Mouse (Mus musculus) embryonic facial prominence, embryonic 11.5 days (tissue): ENCODE results near the gene Oog2. TPM values are rescaled to one million over a fixed set of nuclear protein-coding genes. Genes with fewer than 3 reads are reported as not detected.
"Not testable (repeated sequence)": the region's sequence is repeated elsewhere in the genome, so short reads cannot be mapped to it uniquely, and the experiment has no call there.

Experiments used
- ATAC-seq: fragments of 200-750 bp; cut with Nextera tagmentation; replicated peaks from 2 replicates; pipeline ENCODE4 v1.8.0; 2017; ENCODE audit warnings: low read depth; ENCODE audit not compliant: insufficient number of reproducible peaks, low FRiP score, low TSS enrichment
- DNase-seq: peaks from one replicate; pipeline ENCODE4 v3.0.0-alpha.2; 2015; ENCODE audit warnings: low spot score
- H3K27ac ChIP-seq: fragments of 300-500 bp; sonication (generic); replicated peaks from 2 replicates; pipeline ENCODE4 v1.5.1; 2014; ENCODE audit warnings: mild to moderate bottlenecking, low read depth, low read length, control low read depth
- H3K27me3 ChIP-seq: fragments of 300-500 bp; sonication (generic); 2 replicates; pipeline ENCODE4 v1.6.1; 2014; ENCODE audit warnings: mild to moderate bottlenecking, low read length, moderate library complexity, mixed read lengths; ENCODE audit not compliant: control insufficient read depth, insufficient read depth
- H3K36me3 ChIP-seq: fragments of 300-500 bp; sonication (generic); replicated peaks from 2 replicates; pipeline ENCODE4 v1.6.1; 2014; ENCODE audit warnings: low read depth, mild to moderate bottlenecking, low read length, moderate library complexity, mixed read lengths; ENCODE audit not compliant: control insufficient read depth, insufficient read depth
- H3K4me1 ChIP-seq: fragments of 300-500 bp; sonication (generic); 2 replicates; pipeline ENCODE4 v1.6.1; 2014; ENCODE audit warnings: low read length, mixed read lengths; ENCODE audit not compliant: control insufficient read depth, insufficient read depth
- H3K4me2 ChIP-seq: fragments of 300-500 bp; sonication (generic); 2 replicates; pipeline ENCODE4 v1.6.1; 2014; ENCODE audit warnings: low read depth, mild to moderate bottlenecking, control low read depth, low read length, moderate library complexity
- H3K4me3 ChIP-seq: fragments of 300-500 bp; sonication (generic); 2 replicates; pipeline ENCODE4 v1.5.1; 2014; ENCODE audit warnings: low read depth, low read length, control low read depth
- H3K9ac ChIP-seq: fragments of 300-500 bp; sonication (generic); replicated peaks from 2 replicates; pipeline ENCODE4 v1.6.1; 2014; ENCODE audit warnings: mild to moderate bottlenecking, control low read depth, low read length
- H3K9me3 ChIP-seq: fragments of 300-500 bp; sonication (generic); replicated peaks from 2 replicates; pipeline ENCODE4 v1.6.1; 2016; ENCODE audit warnings: mild to moderate bottlenecking, low read length, inconsistent platforms, mixed read lengths; ENCODE audit not compliant: control insufficient read depth
- WGBS: fragments of 180-500 bp; shearing (Covaris S2); extraction: QIAGEN DNeasy Blood & Tissue Kit; methylation state at CpG from one replicate; pipeline ENCODE4 v1.1.7; 2014; 5-methylcytosine and 5-hydroxymethylcytosine counted together
- polyA plus RNA-seq: library from polyadenylated mRNA; unstranded; fragments of >200 nt; fragmentation: Nextera tagmentation; extraction: Ambion mirVana; gene quantifications from 2 replicates; pipeline ENCODE4 v1.2.1, GENCODE M21; 2014

The Oog2 gene
- polyA plus RNA-seq, result not detected in 2 replicates

DNA sequence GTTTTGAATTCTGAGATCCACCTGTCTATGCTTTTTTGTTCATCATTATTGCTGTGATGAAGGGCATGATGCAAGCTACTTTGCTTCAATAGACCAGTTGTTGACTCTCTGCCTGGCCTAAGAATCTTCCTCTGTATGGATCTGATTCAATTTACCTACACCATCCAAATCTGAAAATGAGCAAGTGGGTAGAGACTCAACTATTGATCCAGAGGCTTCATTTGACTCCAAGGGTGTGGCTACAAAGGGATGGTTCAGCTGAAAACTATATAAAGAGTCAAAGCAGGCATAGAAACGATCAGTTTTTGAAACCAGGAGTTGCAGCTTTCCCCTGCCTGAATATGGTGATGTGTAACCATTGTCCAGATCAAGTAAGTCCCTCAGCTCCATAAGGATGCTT lies at the start of gene Oog2:
Oog2 (plus strand) TSS at position 301 of the 400 bp plus-strand sequence.
- Histone ChIP-seq H3K9ac (no peak within 1 kb of the TSS), H3K27me3 (no peaks in the 10 kb centered on the region), H3K4me1 (no peaks in the 10 kb centered on the region), H3K4me2 (no peak within 1 kb of the TSS), H3K9me3 (no peaks in the 10 kb centered on the region), H3K4me3 (no peak within 1 kb of the TSS), H3K36me3 (no peaks in the 10 kb centered on the region), H3K27ac (no peak within 1 kb of the TSS)
- DNase-seq (no peak), ATAC-seq (no peak)
- 44% methylated on average over 1 of the region's 1 CpGs for WGBS

DNA sequence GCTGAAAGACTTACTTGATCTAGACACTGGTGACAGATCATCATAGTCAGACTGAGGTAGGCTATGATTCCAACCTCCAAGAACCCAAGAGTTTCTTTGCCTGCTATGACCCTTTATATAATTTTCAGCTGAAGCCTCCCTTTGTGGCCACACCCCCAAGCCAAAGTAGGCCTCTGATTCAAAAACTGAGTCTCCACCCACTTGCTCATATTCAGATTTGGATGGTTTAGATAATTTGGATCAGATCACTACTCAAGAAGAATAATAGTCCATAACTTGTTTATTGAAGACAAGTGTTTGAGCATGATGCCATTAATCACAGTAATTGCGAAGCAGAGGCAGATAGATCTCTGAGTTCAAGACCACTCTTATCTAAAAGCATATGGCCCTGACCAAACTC lies 28.0 kb upstream of the Oog2 start, which contains the start of gene Oog3:
Oog3 (minus strand) TSS at position 101 of the 400 bp plus-strand sequence.
- Histone ChIP-seq H3K4me2 (no peak within 1 kb of the TSS), H3K4me1 (no peaks in the 10 kb centered on the region), H3K27ac (no peak within 1 kb of the TSS), H3K27me3 (no peaks in the 10 kb centered on the region), H3K4me3 (no peak within 1 kb of the TSS), H3K36me3 (no peaks in the 10 kb centered on the region), H3K9ac (no peak within 1 kb of the TSS), H3K9me3 (no peaks in the 10 kb centered on the region; the same call in none of the 2 replicates)
- DNase-seq (no peak), ATAC-seq (no peak)
- WGBS, result 88% methylated on average over 1 of the region's 1 CpGs

DNA sequence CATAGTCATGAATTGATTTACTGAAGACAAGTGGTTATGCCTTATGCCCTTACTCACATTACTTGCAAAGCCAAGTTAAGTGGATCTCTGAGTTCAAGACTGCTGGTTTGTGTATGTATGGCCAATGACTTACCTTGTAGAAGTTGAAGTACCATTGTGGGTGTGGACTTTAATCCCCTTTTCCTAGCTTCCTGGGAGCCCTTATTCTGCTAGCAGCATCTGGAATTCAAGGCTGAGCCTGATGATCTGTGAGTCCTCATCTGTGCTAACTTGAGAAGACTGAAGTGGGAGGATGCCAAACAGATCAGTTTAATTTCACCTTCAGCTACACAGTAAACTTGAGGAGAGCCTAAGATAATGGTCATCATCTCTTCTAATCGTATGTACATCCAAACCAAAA lies 22.7 kb downstream of the Oog2 start, which contains the start of gene C87977:
C87977 (minus strand) TSS at position 101 of the 400 bp plus-strand sequence.
- H3K4me2 ChIP-seq, ATAC-seq, H3K27me3 ChIP-seq, H3K4me1 ChIP-seq, H3K27ac ChIP-seq, H3K9me3 ChIP-seq, H3K9ac ChIP-seq, H3K36me3 ChIP-seq, H3K4me3 ChIP-seq, DNase-seq: not testable (repeated sequence)
- 78% methylated on average over 1 of the region's 1 CpGs for WGBS

Other genes starting within 250 kb of the Oog2 start
- not detected in 2 replicates for gene Pramef25, start 239.7 kb upstream of the Oog2 start, polyA plus RNA-seq
- gene Gm13101, start 223.8 kb upstream of the Oog2 start, polyA plus RNA-seq, result not detected in 2 replicates
- gene Pramef17, start 196.3 kb upstream of the Oog2 start, polyA plus RNA-seq, result not detected in 2 replicates
- gene Pramel4, start 131.6 kb upstream of the Oog2 start, polyA plus RNA-seq, result not detected in 2 replicates
- not detected in 2 replicates for gene Gm13102, start 84.2 kb upstream of the Oog2 start, polyA plus RNA-seq
- not detected in 2 replicates for gene Oog3, start 28.1 kb upstream of the Oog2 start, polyA plus RNA-seq
- not detected in 2 replicates for gene C87977, start 22.6 kb downstream of the Oog2 start, polyA plus RNA-seq
- gene Pramel5, start 89.8 kb downstream of the Oog2 start, polyA plus RNA-seq, result not detected in 2 replicates
- gene Gm13128, start 139.5 kb downstream of the Oog2 start, polyA plus RNA-seq, result not detected in 2 replicates
- gene Gm13119, start 167.2 kb downstream of the Oog2 start, polyA plus RNA-seq, result not detected in 2 replicates
- gene Pramef20, start 187.2 kb downstream of the Oog2 start, polyA plus RNA-seq, result not detected in 2 replicates
- not detected in 2 replicates for gene Pramef12, start 217.7 kb downstream of the Oog2 start, polyA plus RNA-seq
- not detected in 2 replicates for gene 1700012P22Rik, start 248.1 kb downstream of the Oog2 start, polyA plus RNA-seq